Mouse (Mus musculus) bone marrow, adult 2 months (tissue): ENCODE measurements around the gene Kdm4a.

Experiments
- CTCF ChIP-seq: fragments of 200-500 bp; IDR thresholded peaks from 2 replicates; pipeline ENCODE4 v1.5.1; 2011; ENCODE audit warnings: low read length, control low read depth; ENCODE audit not compliant: control insufficient read depth, insufficient read depth
- POLR2A ChIP-seq: fragments of 200-500 bp; IDR thresholded peaks from 2 replicates; pipeline ENCODE4 v1.6.1; 2011; ENCODE audit warnings: low read depth, mild to moderate bottlenecking, control low read depth, low read length, borderline replicate concordance; ENCODE audit not compliant: control insufficient read depth

DNA sequence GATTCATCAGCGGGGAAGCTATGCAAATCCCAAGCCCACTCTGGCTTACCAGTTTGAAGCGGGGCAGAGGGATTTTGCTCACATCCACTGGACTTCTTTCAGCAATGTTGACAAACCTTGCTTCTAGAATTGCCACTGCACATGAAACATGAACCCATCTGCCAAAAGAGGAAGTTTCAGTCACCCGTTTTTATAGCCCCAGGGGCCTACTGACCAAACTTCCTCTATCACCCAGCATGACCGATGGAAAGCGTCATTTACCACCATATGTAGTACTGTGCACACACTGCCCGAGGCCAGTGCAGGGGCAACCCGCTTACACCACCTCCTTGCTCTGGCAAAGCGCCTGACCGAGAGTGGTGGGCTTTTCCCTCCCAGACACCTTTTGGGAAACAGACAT lies 35.5 kb downstream of the Kdm4a start:
- TF ChIP-seq CTCF (no peak), POLR2A (no peak)
